Mouse (Mus musculus) cerebellum, adult 2 months (tissue): ENCODE data around the gene Tnfrsf8. TPM values are rescaled to one million over a fixed set of nuclear protein-coding genes. Genes with fewer than 3 reads are reported as not detected.

Experiments
- DNase-seq, 2 experiments: peaks; one replicate each; pipeline ENCODE4 v3.0.0; 2021
- H3K27ac ChIP-seq: fragments of 200-500 bp; 2 replicates; pipeline ENCODE4 v1.5.1; 2012; ENCODE audit warnings: low read length, control low read depth, inconsistent platforms; ENCODE audit not compliant: insufficient read depth
- H3K27me3 ChIP-seq: fragments of 200-500 bp; 2 replicates; pipeline ENCODE4 v1.6.1; 2012; ENCODE audit warnings: inconsistent platforms, mild to moderate bottlenecking, low read length, moderate library complexity; ENCODE audit not compliant: control insufficient read depth, insufficient read depth
- H3K4me1 ChIP-seq: fragments of 200-500 bp; 2 replicates; pipeline ENCODE4 v1.6.1; 2011; ENCODE audit warnings: low read length; ENCODE audit not compliant: control insufficient read depth, insufficient read depth
- H3K4me3 ChIP-seq: fragments of 200-500 bp; replicated peaks from 2 replicates; pipeline ENCODE3; 2011; ENCODE audit warnings: mild to moderate bottlenecking, low read depth, low read length, control low read depth; ENCODE audit not compliant: insufficient read depth
- CTCF ChIP-seq: fragments of 200-500 bp; IDR thresholded peaks from 2 replicates; pipeline ENCODE4 v1.5.1; 2011; ENCODE audit warnings: low read depth, mild to moderate bottlenecking, control low read depth, low read length, moderate library complexity, borderline replicate concordance; ENCODE audit not compliant: insufficient read depth
- POLR2A ChIP-seq: fragments of 200-500 bp; IDR thresholded peaks from 2 replicates; pipeline ENCODE4 v1.6.1; 2011; ENCODE audit warnings: low read length, control low read depth, borderline replicate concordance; ENCODE audit not compliant: insufficient read depth
- WGBS: fragments of 180-500 bp; shearing (Covaris S2); methylation state at CpG from one replicate; pipeline ENCODE4 v1.1.7; 2018; 5-methylcytosine and 5-hydroxymethylcytosine counted together
- polyA plus RNA-seq: library from polyadenylated mRNA; depleted of rRNA; stranded (reverse); fragments of >200 nt; gene quantifications from 2 replicates; pipeline ENCODE4 v1.2.3, GENCODE M21; 2012

Gene Tnfrsf8
- polyA plus RNA-seq, 1 experiment = 0.26 TPM

- Histone ChIP-seq H3K4me1 (no peaks in the 10 kb centered on the region), H3K4me3 (no peak overlapping the region), H3K27ac (no peak overlapping the region), H3K27me3 (no peaks in the 10 kb centered on the region)
- no peak for DNase-seq
- 68% methylated on average over 5 of the region's 5 CpGs for whole genome bisulfite sequencing
- TF ChIP-seq CTCF (no peak), POLR2A (no peak)
Observed at GRCm38 (mm10) chr4:145257751-145258434, 57.1 kb downstream of the Tnfrsf8 start.

- Histone ChIP-seq H3K27ac (no peak overlapping the region), H3K4me3 (no peak overlapping the region), H3K27me3 (no peaks in the 10 kb centered on the region), H3K4me1 (no peaks in the 10 kb centered on the region)
- no peak for TF ChIP-seq POLR2A
- no peak for TF ChIP-seq CTCF
- no peak for DNase-seq
- WGBS = 76% methylated on average over 5 of the region's 5 CpGs
Observed at GRCm38 (mm10) chr4:145256144-145256543, 58.8 kb downstream of the Tnfrsf8 start.

- TF ChIP-seq CTCF (no peak), POLR2A (no peak)
- Histone ChIP-seq H3K4me3 (no peak overlapping the region), H3K4me1 (no peaks in the 10 kb centered on the region), H3K27me3 (no peaks in the 10 kb centered on the region), H3K27ac (no peak overlapping the region)
- no peak for DNase-seq
- 38% methylated on average over 13 of the region's 13 CpGs for WGBS
Observed at GRCm38 (mm10) chr4:145254418-145254817, 60.5 kb downstream of the Tnfrsf8 start.

GRCm38 (mm10) chr4:145252611-145253010 lies 62.4 kb downstream of the Tnfrsf8 start:
- Histone ChIP-seq H3K27me3 (no peaks in the 10 kb centered on the region; the same call in 1 of the 2 replicates), H3K27ac (no peak overlapping the region), H3K4me3 (no peak overlapping the region), H3K4me1 (no peaks in the 10 kb centered on the region)
- 89% methylated on average over 8 of the region's 8 CpGs for WGBS
- TF ChIP-seq POLR2A (no peak), CTCF (no peak)
- no peak for DNase-seq

GRCm38 (mm10) chr4:145251546-145251945 lies 63.4 kb downstream of the Tnfrsf8 start:
- no peak overlapping the region for H3K4me3 ChIP-seq
- WGBS = 90% methylated on average over 4 of the region's 4 CpGs
- TF ChIP-seq POLR2A (no peak), CTCF (no peak)
- no peak for DNase-seq
- H3K27ac ChIP-seq = no peak overlapping the region
- no peaks in the 10 kb centered on the region for H3K4me1 ChIP-seq
- no peaks in the 10 kb centered on the region; the same call in 1 of the 2 replicates for H3K27me3 ChIP-seq

- Histone ChIP-seq H3K27ac (no peak overlapping the region), H3K4me3 (no peak overlapping the region), H3K27me3 (no peaks in the 10 kb centered on the region; the same call in 1 of the 2 replicates), H3K4me1 (no peaks in the 10 kb centered on the region)
- DNase-seq = no peak
- TF ChIP-seq CTCF = no peak
- 84% methylated on average over 4 of the region's 4 CpGs for WGBS
Observed at GRCm38 (mm10) chr4:145250002-145250401, 65.0 kb downstream of the Tnfrsf8 start.

- 72% methylated on average over 2 of the region's 2 CpGs for WGBS
- TF ChIP-seq POLR2A (no peak), CTCF (no peak)
- Histone ChIP-seq H3K27me3 (no peaks in the 10 kb centered on the region; the same call in 1 of the 2 replicates), H3K4me1 (no peaks in the 10 kb centered on the region), H3K4me3 (no peak overlapping the region), H3K27ac (no peak overlapping the region)
- no peak for DNase-seq
Observed at GRCm38 (mm10) chr4:145247556-145247955, 67.4 kb downstream of the Tnfrsf8 start.

- H3K4me1 ChIP-seq = no peaks in the 10 kb centered on the region
- no peak for DNase-seq
- H3K4me3 ChIP-seq = no peak within 1 kb of the TSS
- H3K27ac ChIP-seq = no peak within 1 kb of the TSS
- H3K27me3 ChIP-seq = no peaks in the 10 kb centered on the region; the same call in 1 of the 2 replicates
- TF ChIP-seq CTCF (no peak), POLR2A (no peak)
- WGBS = 2% methylated on average over 47 of the region's 47 CpGs
Observed at GRCm38 (mm10) chr4:145246173-145247011, 68.6 kb downstream of the Tnfrsf8 start, which contains the start of gene Tnfrsf1b. Gene Tnfrsf1b, minus strand, starts transcription at chr4:145246870.
